8 mouse cellular contexts compared by ENCODE assay signal in the genomic region with DNA sequence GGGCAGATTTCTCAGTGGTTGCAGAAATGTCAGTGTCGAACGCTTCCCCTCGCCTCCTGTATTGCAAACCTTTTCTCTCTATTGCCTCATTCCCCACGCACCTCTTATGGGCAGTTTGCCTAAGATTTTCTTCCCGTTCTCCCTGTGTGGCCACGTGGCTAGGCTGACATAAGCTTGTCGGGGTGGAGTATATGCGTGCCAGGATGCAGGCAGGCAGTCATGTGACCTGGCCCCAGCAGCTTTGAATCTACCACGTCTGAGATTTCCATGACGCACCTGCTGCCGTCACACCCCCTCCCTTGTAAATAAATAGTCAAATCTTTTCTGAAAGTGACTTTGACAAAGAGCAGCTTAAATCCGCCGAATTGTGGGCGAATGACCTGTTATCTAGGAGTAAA.
DNase-seq lines count a peak whose midpoint lies in the region; ATAC-seq lines count a peak whose summit lies in the region.

No protein-coding gene starts in this region.

- peak; percentile 77 for ATAC-seq in inflammation-experienced regulatory T-cells, adult 6 months
- peak; percentile 47 for ATAC-seq in megakaryocyte-erythroid progenitor cell, adult 5-6 weeks (replicated peaks; ENCODE audit: low FRiP score, low TSS enrichment, poor library complexity, severe bottlenecking)
- ATAC-seq in erythroid progenitor cell, adult 5-6 weeks (replicated peaks; ENCODE audit: low FRiP score, poor library complexity, severe bottlenecking), result no peak

- peak; percentile 55 to 64 for DNase-seq in adrenal gland, adult 18-20 months (ENCODE audit: low spot score in 2 of 2)
- DNase-seq in cerebellum, postnatal 14 days, result peak; percentile 56 to 64
- DNase-seq in gastrocnemius, adult 8-10 months (ENCODE audit: low spot score in 2 of 2), result peak; percentile 10 to 26
- peak; percentile 50 to 85 for DNase-seq in left cerebral cortex, postnatal 25 days (ENCODE audit: low spot score in 2 of 2)
- DNase-seq in right cerebral cortex, postnatal 36 days (ENCODE audit: low spot score in 2 of 2), result peak; percentile 55 to 67

- intact Hi-C loops in left cerebral cortex, postnatal 25 days (cut with DNase I), result no loop called here
